Mouse (Mus musculus) stomach, postnatal 0 days (tissue): Measurements from ENCODE around the gene Wfdc1. TPM values are rescaled to one million over a fixed set of nuclear protein-coding genes. Genes with fewer than 3 reads are reported as not detected.

Experiments
- ATAC-seq: fragments of 200-750 bp; cut with Nextera tagmentation; 2 replicates; pipeline ENCODE4 v1.8.0; 2017; ENCODE audit not compliant: low FRiP score, low TSS enrichment
- DNase-seq: peaks from one replicate; pipeline ENCODE4 v3.0.0-alpha.2; 2016; ENCODE audit warnings: low spot score
- H3K27ac ChIP-seq: fragments of 300-500 bp; sonication (generic); replicated peaks from 2 replicates; pipeline ENCODE4 v1.5.1; 2014; ENCODE audit warnings: mild to moderate bottlenecking, control low read depth
- H3K27me3 ChIP-seq: fragments of 300-500 bp; sonication (generic); 2 replicates; pipeline ENCODE4 v1.6.1; 2014; ENCODE audit warnings: low read length; ENCODE audit not compliant: control insufficient read depth, insufficient read depth
- H3K36me3 ChIP-seq: fragments of 300-500 bp; sonication (generic); 2 replicates; pipeline ENCODE4 v1.6.1; 2014; ENCODE audit warnings: low read length, mixed read lengths; ENCODE audit not compliant: control insufficient read depth, insufficient read depth
- H3K4me1 ChIP-seq: fragments of 300-500 bp; sonication (generic); replicated peaks from 2 replicates; pipeline ENCODE4 v1.6.1; 2014; ENCODE audit warnings: antibody characterized with exemption; ENCODE audit not compliant: control insufficient read depth, insufficient read depth
- H3K4me2 ChIP-seq: fragments of 300-500 bp; sonication (generic); replicated peaks from 2 replicates; pipeline ENCODE4 v1.6.1; 2014; ENCODE audit warnings: low read depth, mild to moderate bottlenecking, control low read depth, moderate library complexity
- H3K4me3 ChIP-seq: fragments of 300-500 bp; sonication (generic); 2 replicates; pipeline ENCODE4 v1.5.1; 2014; ENCODE audit warnings: low read depth, low read length, control low read depth
- H3K9ac ChIP-seq: fragments of 300-500 bp; sonication (generic); 2 replicates; pipeline ENCODE4 v1.6.1; 2014; ENCODE audit warnings: mild to moderate bottlenecking, low read length, control low read depth, mixed read lengths
- H3K9me3 ChIP-seq: fragments of 300-500 bp; sonication (generic); 2 replicates; pipeline ENCODE4 v1.6.1; 2016; ENCODE audit warnings: low read length; ENCODE audit not compliant: control insufficient read depth
- CTCF ChIP-seq: IDR thresholded peaks from 2 replicates; pipeline ENCODE4 v1.5.1; 2016; ENCODE audit warnings: antibody characterized with exemption, low read depth, mild to moderate bottlenecking, moderate library complexity
- EP300 ChIP-seq: optimal IDR thresholded peaks from 2 replicates; pipeline ENCODE3; 2016; ENCODE audit warnings: antibody characterized with exemption
- WGBS: fragments of 180-500 bp; shearing (Covaris S2); extraction: QIAGEN DNeasy Blood & Tissue Kit; methylation state at CpG from one replicate; pipeline ENCODE4 v1.1.7; 2014; 5-methylcytosine and 5-hydroxymethylcytosine counted together
- polyA plus RNA-seq: library from polyadenylated mRNA; unstranded; fragments of >200 nt; fragmentation: Nextera tagmentation; extraction: Ambion mirVana; gene quantifications from 2 replicates; pipeline ENCODE4 v1.2.1, GENCODE M21; 2015

Gene Wfdc1
- polyA plus RNA-seq, 1 experiment from 2014 or later = 58.0 TPM

GRCm38 (mm10) chr8:119656709-119657464 is 9.3 kb upstream of the Wfdc1 start:
- Histone ChIP-seq H3K9ac (no peak overlapping the region), H3K27ac (no peak overlapping the region), H3K27me3 (no peaks in the 10 kb centered on the region), H3K4me3 (no peak overlapping the region), H3K4me1 (no peaks in the 10 kb centered on the region; the same call in 1 of the 2 replicates), H3K4me2 (no peak overlapping the region), H3K9me3 (no peaks in the 10 kb centered on the region), H3K36me3 (no peaks in the 10 kb centered on the region)
- TF ChIP-seq CTCF (peak; percentile 70), EP300 (no peak)
- ATAC-seq (peak; percentile 45), DNase-seq (peak; percentile 68)
- WGBS = 33% methylated on average over 5 of the region's 5 CpGs

- H3K4me2 ChIP-seq = no peak overlapping the region
- ATAC-seq (peak; percentile 79), DNase-seq (peak; percentile 89)
- H3K27me3 ChIP-seq = no peaks in the 10 kb centered on the region
- no peak overlapping the region for H3K4me3 ChIP-seq
- H3K36me3 ChIP-seq = no peaks in the 10 kb centered on the region
- 0 out of 2 replicates have a peak overlapping the region, but pooled peaks have one; percentile 24 for H3K27ac ChIP-seq
- WGBS = 12% methylated on average over 9 of the region's 9 CpGs
- H3K9me3 ChIP-seq = no peaks in the 10 kb centered on the region
- H3K4me1 ChIP-seq = peaks cover 3% of the 10 kb centered on the region
- TF ChIP-seq EP300 (no peak), CTCF (no peak)
- no peak overlapping the region for H3K9ac ChIP-seq
Observed at GRCm38 (mm10) chr8:119661081-119661480, 5.1 kb upstream of the Wfdc1 start.

- Histone ChIP-seq H3K4me3 (no peak overlapping the region), H3K27me3 (no peaks in the 10 kb centered on the region), H3K4me2 (no peak overlapping the region), H3K27ac (0 out of 2 replicates have a peak overlapping the region, but pooled peaks have one; percentile 8), H3K4me1 (peaks cover 3% of the 10 kb centered on the region), H3K9ac (no peak overlapping the region), H3K9me3 (no peaks in the 10 kb centered on the region), H3K36me3 (no peaks in the 10 kb centered on the region)
- TF ChIP-seq EP300 = no peak
- ATAC-seq = no peak
- WGBS = 74% methylated on average over 6 of the region's 6 CpGs
- DNase-seq = no peak
Observed at GRCm38 (mm10) chr8:119661892-119662291, 4.3 kb upstream of the Wfdc1 start.

- no peak for TF ChIP-seq CTCF
- no peak for TF ChIP-seq EP300
- DNase-seq (no peak), ATAC-seq (no peak)
- H3K4me3 ChIP-seq = no peak overlapping the region
- H3K9me3 ChIP-seq = no peaks in the 10 kb centered on the region
- peaks cover 3% of the 10 kb centered on the region for H3K4me1 ChIP-seq
- H3K27me3 ChIP-seq = no peaks in the 10 kb centered on the region
- no peak overlapping the region for H3K9ac ChIP-seq
- no peaks in the 10 kb centered on the region for H3K36me3 ChIP-seq
- H3K4me2 ChIP-seq = no peak overlapping the region
- no peak overlapping the region for H3K27ac ChIP-seq
- 73% methylated on average over 11 of the region's 11 CpGs for WGBS
Observed at GRCm38 (mm10) chr8:119663440-119663839, 2.7 kb upstream of the Wfdc1 start.

- peak overlapping the region; percentile 49; the same call in 1 of the 2 replicates for H3K4me2 ChIP-seq
- WGBS = 59% methylated on average over 6 of the region's 6 CpGs
- H3K4me1 ChIP-seq = peaks cover 3% of the 10 kb centered on the region
- DNase-seq = no peak
- H3K9me3 ChIP-seq = no peaks in the 10 kb centered on the region
- ATAC-seq = no peak
- no peak overlapping the region for H3K4me3 ChIP-seq
- no peaks in the 10 kb centered on the region for H3K27me3 ChIP-seq
- H3K27ac ChIP-seq = 0 out of 2 replicates have a peak overlapping the region, but pooled peaks have one; percentile 4
- TF ChIP-seq CTCF (no peak), EP300 (no peak)
- H3K9ac ChIP-seq = 0 out of 2 replicates have a peak overlapping the region, but pooled peaks have one; percentile 27
- H3K36me3 ChIP-seq = no peaks in the 10 kb centered on the region
Observed at GRCm38 (mm10) chr8:119665270-119665669, 895 bp upstream of the Wfdc1 start.

- ATAC-seq (no peak; the same call in 1 of the 2 replicates), DNase-seq (peak; percentile 68)
- no peak overlapping the region for H3K9ac ChIP-seq
- H3K9me3 ChIP-seq = no peaks in the 10 kb centered on the region
- no peak overlapping the region for H3K4me3 ChIP-seq
- WGBS = 56% methylated on average over 8 of the region's 9 CpGs
- peaks cover 3% of the 10 kb centered on the region for H3K4me1 ChIP-seq
- no peak for TF ChIP-seq EP300
- TF ChIP-seq CTCF = no peak
- H3K4me2 ChIP-seq = no peak overlapping the region
- no peak overlapping the region for H3K27ac ChIP-seq
- H3K36me3 ChIP-seq = no peaks in the 10 kb centered on the region
- H3K27me3 ChIP-seq = no peaks in the 10 kb centered on the region
Observed at GRCm38 (mm10) chr8:119668447-119668846, 2.3 kb downstream of the Wfdc1 start.
